Mouse (Mus musculus): ENCODE data around the gene Ubxn2a.
"Not testable (repeated sequence)": the region's sequence is repeated elsewhere in the genome, so short reads cannot be mapped to it uniquely, and the experiment has no call there.

DNA sequence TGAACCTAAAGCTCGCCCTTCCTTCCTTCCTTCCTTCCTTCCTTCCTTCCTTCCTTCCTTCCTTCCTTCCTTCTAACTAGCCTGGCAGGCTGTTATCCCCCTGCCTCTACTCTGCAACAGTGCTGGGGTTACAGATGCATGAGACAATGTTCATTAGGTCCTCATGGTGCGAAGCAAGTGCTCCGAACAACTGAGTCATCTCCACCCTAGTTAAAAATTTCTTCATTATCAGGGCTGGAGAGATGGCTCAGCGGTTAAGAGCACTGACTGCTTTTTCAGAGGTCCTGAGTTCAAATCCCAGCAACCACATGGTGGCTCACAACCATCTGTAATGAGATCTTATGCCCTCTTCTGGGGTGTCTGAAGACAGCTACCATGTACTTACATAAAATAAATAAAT lies 20.9 kb downstream of the Ubxn2a start:
- not testable (repeated sequence) for TF ChIP-seq CTCF, EP300 (IDR thresholded peaks at IDR 0.05; ENCODE audit: low read depth)
